Mouse (Mus musculus): ENCODE data around the gene Dcst1.
A peak's percentile ranks its signal among the peaks of the same experiment; 100 is the strongest.

GRCm38 (mm10) chr3:89393605-89394004 is 28.6 kb upstream of the Dcst1 start:
- TF ChIP-seq MAFK (IDR thresholded peaks at IDR 0.05; ENCODE audit: insufficient read depth, low read depth, low read length) (no peak), ZNF384 (IDR thresholded peaks at IDR 0.05; ENCODE audit: low read depth, low read length) (no peak), HCFC1 (IDR thresholded peaks at IDR 0.05; ENCODE audit: borderline replicate concordance, insufficient read depth, low read length) (no peak), ZC3H11A (IDR thresholded peaks at IDR 0.05; ENCODE audit: borderline replicate concordance, low read depth, low read length) (no peak), CHD2 (IDR thresholded peaks at IDR 0.05; ENCODE audit: low read depth, low read length) (0 out of 2 replicates have a peak, but pooled peaks have one; percentile 23)
